Mouse (Mus musculus): ENCODE measurements around the gene Maea.
A peak's percentile ranks its signal among the peaks of the same experiment; 100 is the strongest.

The Maea gene

DNA sequence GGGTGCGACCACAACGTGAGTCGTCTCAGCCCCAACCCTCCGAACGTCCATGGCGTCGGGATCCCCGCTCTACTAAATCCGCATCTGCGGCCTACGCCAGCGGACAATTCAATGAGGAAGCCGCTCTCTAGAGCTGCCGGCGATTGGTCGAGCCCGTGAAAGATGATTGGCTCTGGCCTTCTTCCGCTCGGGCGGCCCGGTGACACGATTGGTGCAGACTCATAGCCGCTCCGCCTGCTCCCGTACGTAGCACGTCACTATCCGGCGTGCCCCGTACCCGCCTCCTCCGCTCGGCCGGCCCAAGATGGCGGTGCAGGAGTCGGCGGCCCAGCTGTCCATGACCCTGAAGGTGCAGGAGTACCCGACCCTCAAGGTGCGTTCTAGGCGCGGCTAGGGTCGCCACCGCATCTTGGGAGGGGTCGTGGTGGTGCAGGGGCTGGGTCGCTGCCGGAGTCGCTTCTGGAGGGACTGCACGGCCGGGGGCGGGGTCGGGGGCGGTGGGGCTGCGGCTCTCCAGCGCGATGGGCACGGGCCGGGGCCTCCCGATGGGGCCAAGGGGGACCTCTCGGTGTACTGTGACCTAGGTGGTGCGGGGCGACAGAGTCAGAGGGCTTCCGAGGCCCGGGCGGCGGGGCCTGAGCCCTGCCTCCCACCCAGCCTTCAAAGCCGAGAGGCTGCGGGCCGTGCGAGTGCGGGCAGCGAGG lies at the start of gene Maea:
Maea (plus strand) TSS at position 237 of the 704 bp plus-strand sequence.
- DNase-seq (ENCODE audit: low spot score in 2 of 2): peak; percentile 94 to 95

GRCm38 (mm10) chr5:33293796-33294430 lies 41.4 kb upstream of the Maea start:
- no peak for DNase-seq (ENCODE audit: low spot score in 2 of 2)

DNA sequence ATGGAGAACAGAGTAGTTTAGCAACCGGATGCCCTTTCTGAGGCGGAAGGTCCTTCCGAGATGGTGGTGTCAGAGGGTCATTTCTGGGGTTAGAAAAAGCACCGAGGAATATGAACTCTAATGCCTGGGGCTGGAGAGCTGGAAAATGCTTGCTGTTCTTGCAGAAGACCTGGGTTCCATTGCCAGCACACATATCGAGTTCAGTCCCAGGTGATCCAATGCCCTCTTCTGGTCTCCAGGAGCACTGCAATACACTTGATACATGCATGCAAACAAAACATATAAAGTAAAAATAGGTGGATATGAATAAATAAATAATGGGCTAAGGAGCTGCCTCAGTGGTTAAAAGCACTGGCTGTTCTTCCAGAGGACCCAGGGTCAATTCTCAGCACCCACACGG lies 38.1 kb upstream of the Maea start:
- DNase-seq (ENCODE audit: low spot score in 2 of 2): peak in 1 of 2 experiments; percentile 16

GRCm38 (mm10) chr5:33301801-33302200 lies 33.5 kb upstream of the Maea start:
- DNase-seq (ENCODE audit: low spot score in 2 of 2): no peak

DNA sequence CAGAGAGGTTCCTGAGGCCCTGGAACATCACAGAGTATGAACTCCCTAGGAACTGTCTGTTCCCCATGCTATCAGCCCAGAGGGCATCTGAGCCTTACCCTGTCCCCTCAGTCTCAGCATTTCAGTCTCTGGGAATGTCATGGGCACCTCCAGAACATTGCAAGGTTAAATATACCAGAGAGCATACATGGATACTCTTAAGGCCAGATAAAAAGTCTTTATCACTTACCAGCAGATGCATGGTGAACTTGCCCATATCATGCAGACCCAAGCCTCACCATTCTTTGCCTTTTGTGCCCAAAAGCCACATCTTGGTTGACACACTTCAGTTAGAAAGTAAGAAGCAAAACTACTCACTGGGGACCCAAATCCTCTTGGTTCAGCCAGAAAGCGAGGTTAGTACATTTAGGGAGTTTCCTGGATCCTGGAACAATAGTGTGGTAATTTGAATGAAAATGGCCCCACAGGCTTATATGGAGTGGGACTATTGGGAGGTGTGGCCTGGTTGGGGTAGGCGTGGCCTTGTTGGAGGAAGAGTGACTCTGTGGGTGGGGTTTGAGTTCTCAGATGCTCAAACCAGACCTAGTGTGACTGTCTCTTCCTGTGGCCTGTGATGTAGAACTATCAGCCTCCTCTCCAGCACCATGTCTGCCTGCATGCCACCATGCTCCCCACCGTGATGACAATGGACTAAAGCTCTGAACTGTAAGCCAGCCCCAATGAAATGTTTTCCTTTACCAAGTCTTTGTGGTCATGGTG lies 24.4 kb upstream of the Maea start:
- no peak for DNase-seq (ENCODE audit: low spot score in 2 of 2)

- DNase-seq (ENCODE audit: low spot score in 2 of 2): no peak
Measured at GRCm38 (mm10) chr5:33312192-33312591, 23.1 kb upstream of the Maea start.

GRCm38 (mm10) chr5:33324491-33324890 lies 10.8 kb upstream of the Maea start:
- DNase-seq (ENCODE audit: low spot score in 2 of 2): no peak

GRCm38 (mm10) chr5:33334381-33335272 lies 682 bp upstream of the Maea start:
- no peak for DNase-seq (ENCODE audit: low spot score in 2 of 2)

DNA sequence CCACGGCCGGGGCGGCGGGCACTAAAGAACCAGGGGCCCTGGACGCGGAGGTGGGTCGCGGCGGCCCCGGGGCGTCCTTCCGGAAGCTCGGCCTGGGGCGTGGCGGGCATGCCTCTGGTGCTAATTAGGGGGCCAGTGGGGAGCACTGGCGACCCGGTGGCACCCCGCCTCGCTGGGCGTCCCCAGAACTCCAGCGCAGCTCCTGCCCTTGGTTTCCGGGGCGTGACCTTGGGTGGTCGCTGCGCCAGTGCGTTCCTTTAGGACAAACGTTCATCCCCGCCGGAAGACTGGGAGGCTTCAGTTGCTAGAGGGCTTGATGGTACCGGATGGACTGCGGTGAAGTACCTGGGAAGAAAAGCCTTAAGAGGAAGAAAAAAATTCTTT lies 660 bp downstream of the Maea start:
- peak in 1 of 2 experiments; percentile 12 for DNase-seq (ENCODE audit: low spot score in 2 of 2)

DNA sequence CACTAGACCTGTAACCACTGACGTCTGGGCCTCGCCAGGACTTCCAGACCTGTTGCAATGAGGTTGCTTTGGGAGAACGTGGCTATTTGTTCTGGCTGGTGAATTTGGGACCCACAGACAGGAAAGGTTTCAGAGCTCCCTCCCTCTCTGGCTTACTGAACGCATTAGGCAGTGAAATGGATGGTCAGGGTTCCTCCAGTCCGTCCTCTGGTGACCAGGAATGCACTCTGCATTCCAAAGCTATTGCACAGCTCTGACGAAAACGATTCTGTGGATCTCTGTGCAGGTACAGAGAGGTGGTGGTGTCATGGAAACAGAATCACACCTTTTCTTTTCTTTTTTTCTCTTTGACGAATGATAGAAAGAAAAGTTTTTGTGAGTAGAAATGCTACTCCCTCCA lies 1.9 kb downstream of the Maea start:
- no peak for DNase-seq (ENCODE audit: low spot score in 2 of 2)

- no peak for DNase-seq (ENCODE audit: low spot score in 2 of 2)
Measured at GRCm38 (mm10) chr5:33341165-33341564, 5.9 kb downstream of the Maea start.

- DNase-seq (ENCODE audit: low spot score in 2 of 2): peak in 1 of 2 experiments; percentile 21
Measured at GRCm38 (mm10) chr5:33342248-33342647, 6.9 kb downstream of the Maea start.

DNA sequence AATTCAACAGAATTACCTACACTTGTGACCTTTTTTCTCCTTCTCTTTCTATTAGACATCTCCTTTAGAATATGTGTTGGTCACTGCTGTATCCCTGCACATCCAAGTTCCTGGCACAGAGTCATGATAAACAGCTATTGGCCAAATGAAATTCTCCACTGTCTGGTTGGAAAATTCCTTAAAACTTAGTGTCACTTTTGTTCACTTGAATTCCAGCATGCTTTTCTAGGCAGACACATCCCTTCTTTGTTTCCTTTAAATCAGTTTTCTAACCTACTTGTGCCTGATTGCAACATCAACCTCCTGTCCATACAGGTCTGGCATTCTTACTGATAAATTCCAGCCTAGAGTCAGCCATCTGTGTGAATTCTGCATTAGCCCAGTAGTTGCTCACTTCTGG lies 7.5 kb downstream of the Maea start:
- no peak for DNase-seq (ENCODE audit: low spot score in 2 of 2)

DNA sequence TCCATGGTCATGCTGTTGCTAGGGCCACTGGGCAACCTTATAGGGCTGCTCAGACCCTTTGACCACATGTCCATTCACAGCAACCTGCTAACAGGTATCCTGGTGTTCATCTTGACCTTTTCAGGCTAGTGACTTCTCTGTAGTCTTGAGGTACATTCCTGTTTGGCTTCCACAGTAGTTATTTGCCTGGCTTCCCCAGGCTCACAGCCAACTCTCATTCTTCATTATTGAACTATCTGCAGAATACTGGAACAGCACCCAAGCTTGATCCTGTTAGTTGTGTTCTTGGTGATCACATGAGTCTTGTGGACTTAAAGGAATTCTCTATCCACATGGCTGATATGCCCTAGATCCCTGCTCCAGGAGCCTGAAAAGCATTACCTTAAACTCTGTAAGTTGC lies 8.3 kb downstream of the Maea start:
- no peak for DNase-seq (ENCODE audit: low spot score in 2 of 2)

DNA sequence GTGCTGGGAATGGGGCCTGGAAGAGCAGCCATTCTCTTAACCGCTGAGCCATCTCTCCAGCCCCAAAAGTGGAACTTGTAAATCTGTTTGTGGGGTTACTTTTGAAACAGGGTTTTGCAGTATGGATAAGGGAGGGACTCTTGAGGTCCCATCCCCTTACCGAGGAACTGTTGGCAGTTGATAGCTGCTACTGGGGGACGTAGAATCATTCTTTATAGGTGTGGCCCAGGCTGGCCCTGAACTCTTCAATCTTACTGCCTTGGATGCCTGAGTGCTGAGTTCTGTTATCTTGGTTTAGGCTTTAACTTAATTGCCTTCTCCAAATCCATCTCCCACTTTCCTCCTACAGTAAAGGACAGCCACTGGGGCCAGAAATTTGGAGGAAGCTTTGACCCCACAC lies 8.8 kb downstream of the Maea start:
- DNase-seq (ENCODE audit: low spot score in 2 of 2): no peak

GRCm38 (mm10) chr5:33347620-33348019 lies 12.3 kb downstream of the Maea start:
- no peak for DNase-seq (ENCODE audit: low spot score in 2 of 2)

GRCm38 (mm10) chr5:33349205-33349604 lies 13.9 kb downstream of the Maea start:
- no peak for DNase-seq (ENCODE audit: low spot score in 2 of 2)

- DNase-seq (ENCODE audit: low spot score in 2 of 2): no peak
Measured at GRCm38 (mm10) chr5:33349706-33350105, 14.4 kb downstream of the Maea start.

DNA sequence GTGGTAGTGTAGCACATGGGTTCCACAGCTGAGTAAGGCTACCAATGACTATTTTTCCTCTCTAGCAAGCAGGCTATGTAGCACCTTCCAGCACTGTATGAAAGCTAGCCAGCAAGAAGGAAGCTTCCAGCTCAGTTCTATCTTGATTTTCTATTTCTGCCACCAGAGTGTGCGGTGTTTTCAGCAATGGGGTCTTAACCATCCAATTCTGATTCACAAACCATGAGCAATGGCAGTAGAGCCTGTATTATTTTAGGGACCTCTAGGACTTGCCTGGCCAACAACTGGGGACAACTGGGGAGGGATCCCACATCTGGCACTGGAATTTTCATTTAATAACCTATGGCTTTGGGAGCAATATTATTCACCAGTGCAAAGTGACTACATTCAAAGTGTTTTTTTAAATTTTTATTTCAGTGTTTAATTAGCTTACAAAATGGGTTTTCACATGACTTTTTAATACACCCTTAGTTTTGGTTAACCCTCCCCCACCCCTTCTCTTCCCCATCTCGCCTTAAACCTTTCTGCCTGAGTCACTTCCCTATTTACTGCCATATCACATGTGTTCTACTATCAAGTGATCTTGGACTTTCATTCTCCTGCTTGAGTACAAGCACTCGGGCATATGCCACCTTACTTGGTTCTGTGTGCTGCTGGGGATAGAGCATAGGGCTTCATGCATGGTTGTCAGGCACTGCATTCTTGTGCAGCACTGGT lies 16.4 kb downstream of the Maea start:
- no peak for DNase-seq (ENCODE audit: low spot score in 2 of 2)

- DNase-seq (ENCODE audit: low spot score in 2 of 2): peak in 1 of 2 experiments; percentile 50
Measured at GRCm38 (mm10) chr5:33352273-33352645, 16.9 kb downstream of the Maea start.

- no peak for DNase-seq (ENCODE audit: low spot score in 2 of 2)
Measured at GRCm38 (mm10) chr5:33353011-33353410, 17.7 kb downstream of the Maea start.
